Mouse (Mus musculus) E14TG2a.4 (cell line): Measurements from ENCODE around the gene Gjc2.
"Not testable (repeated sequence)": the region's sequence is repeated elsewhere in the genome, so short reads cannot be mapped to it uniquely, and the experiment has no call there.

Experiments
- H3K27me3 ChIP-seq: 2 replicates; pipeline ENCODE4 v1.6.1; 2014; ENCODE audit warnings: low read length, control low read depth; ENCODE audit not compliant: insufficient read depth
- H3K36me3 ChIP-seq: 2 replicates; pipeline ENCODE4 v1.6.1; 2014; ENCODE audit warnings: low read length, control low read depth; ENCODE audit not compliant: insufficient read depth
- H3K4me1 ChIP-seq: replicated peaks from 2 replicates; pipeline ENCODE4 v1.6.1; 2014; ENCODE audit warnings: low read depth, low read length, control low read depth
- H3K4me3 ChIP-seq: replicated peaks from 2 replicates; pipeline ENCODE4 v1.5.1; 2014; ENCODE audit warnings: mild to moderate bottlenecking, low read length
- H3K9me3 ChIP-seq: 2 replicates; pipeline ENCODE4 v1.6.1; 2014; ENCODE audit warnings: low read length, control low read depth
- CTCF ChIP-seq: conservative IDR thresholded peaks from 2 replicates; pipeline ENCODE4 v1.5.1; 2014; ENCODE audit warnings: low read length
- NANOG ChIP-seq: IDR thresholded peaks from 2 replicates; pipeline ENCODE4 v1.6.1; 2014; ENCODE audit warnings: borderline replicate concordance, low read length, mixed read lengths
- POU5F1 ChIP-seq: IDR thresholded peaks from 2 replicates; pipeline ENCODE4 v1.6.1; 2014; ENCODE audit warnings: low read length, borderline replicate concordance

Gene Gjc2

DNA sequence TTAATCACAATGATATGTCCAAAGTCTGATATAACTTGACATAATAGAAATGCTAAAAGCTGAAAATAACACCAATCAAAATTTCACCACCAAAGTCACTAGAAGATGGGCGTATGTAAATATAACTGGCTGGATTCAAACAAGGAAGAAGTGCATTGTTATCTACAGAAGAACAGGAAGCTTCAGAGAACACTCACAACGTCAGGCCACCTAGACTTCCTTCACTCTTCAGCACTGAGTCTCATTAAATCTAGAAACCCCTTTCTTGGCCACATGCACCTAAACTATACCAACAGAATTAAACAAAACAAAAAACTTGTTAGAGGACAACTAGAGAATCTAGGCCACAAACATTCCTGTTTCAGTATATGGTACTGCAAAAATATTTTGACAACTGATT lies 41.5 kb upstream of the Gjc2 start:
- Histone ChIP-seq H3K4me1 (peaks cover 87% of the 10 kb centered on the region), H3K27me3 (no peaks in the 10 kb centered on the region), H3K9me3 (no peaks in the 10 kb centered on the region), H3K36me3 (peaks cover 70% of the 10 kb centered on the region), H3K4me3 (no peak overlapping the region)
- TF ChIP-seq POU5F1 (no peak), CTCF (no peak), NANOG (no peak)

DNA sequence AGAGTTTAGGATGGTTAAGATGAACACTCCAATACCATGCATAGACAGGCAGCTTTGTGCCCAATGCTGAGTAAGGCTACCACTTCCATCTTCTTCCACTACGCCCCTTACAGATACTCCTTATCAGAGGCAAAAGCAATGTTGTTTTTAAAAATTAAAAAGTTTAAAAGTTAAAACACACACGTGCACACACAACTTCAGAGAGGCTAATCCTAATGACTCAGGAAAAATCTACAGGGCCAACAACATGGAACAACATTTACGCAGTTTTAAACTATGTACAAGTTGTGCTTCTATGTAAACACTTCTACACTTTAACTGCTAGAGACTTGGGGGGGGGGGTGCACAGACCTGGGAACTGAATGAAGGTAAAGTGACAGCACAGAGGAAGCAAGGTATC lies 41.0 kb upstream of the Gjc2 start:
- no peaks in the 10 kb centered on the region for H3K27me3 ChIP-seq
- H3K36me3 ChIP-seq = peaks cover 72% of the 10 kb centered on the region
- TF ChIP-seq CTCF (no peak), POU5F1 (no peak), NANOG (no peak)
- peaks cover 87% of the 10 kb centered on the region for H3K4me1 ChIP-seq
- no peaks in the 10 kb centered on the region for H3K9me3 ChIP-seq
- no peak overlapping the region for H3K4me3 ChIP-seq

DNA sequence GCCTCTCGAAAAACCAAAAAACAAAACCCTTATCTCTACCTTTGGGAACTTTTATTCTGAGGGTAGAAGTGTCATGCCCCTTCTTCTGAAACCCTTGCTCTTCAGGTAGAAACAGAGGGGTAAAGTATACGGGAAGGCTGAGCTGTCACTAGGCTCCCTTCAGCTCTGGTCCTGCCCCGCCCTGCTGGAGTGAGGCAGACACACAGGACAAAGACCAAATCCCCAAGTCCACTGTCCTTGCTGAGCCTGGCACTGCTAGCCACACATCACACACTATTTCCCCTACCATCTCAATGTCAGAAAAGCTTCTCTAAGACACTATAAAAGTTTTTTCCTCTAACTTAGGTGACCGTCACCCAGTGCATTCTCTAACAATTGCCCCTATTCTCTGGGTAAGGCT lies 39.3 kb upstream of the Gjc2 start:
- H3K9me3 ChIP-seq = no peaks in the 10 kb centered on the region
- no peak overlapping the region for H3K4me3 ChIP-seq
- peaks cover 88% of the 10 kb centered on the region for H3K36me3 ChIP-seq
- H3K27me3 ChIP-seq = no peaks in the 10 kb centered on the region
- H3K4me1 ChIP-seq = peaks cover 97% of the 10 kb centered on the region
- TF ChIP-seq POU5F1 (no peak), NANOG (no peak), CTCF (no peak)

DNA sequence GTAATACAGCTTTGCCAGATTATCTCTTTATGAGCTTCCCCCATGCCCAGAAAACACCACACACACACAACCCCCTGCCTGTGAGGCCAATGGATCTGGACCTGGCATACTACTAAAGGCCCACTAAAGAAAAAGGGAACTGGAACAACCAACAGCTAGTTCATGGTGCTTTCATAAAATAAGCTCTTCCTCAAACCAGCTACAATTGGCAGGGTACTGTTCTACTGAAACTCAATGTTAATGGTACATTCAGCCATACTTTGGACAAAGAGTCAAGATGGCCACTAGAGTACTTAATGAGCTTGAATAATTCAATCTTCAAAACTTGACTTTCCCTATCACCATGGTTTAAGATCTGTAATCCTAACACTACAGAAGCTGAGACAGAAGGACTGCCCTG lies 38.6 kb upstream of the Gjc2 start:
- Histone ChIP-seq H3K27me3 (no peaks in the 10 kb centered on the region), H3K4me3 (no peak overlapping the region; the same call in 1 of the 2 replicates), H3K9me3 (no peaks in the 10 kb centered on the region)

DNA sequence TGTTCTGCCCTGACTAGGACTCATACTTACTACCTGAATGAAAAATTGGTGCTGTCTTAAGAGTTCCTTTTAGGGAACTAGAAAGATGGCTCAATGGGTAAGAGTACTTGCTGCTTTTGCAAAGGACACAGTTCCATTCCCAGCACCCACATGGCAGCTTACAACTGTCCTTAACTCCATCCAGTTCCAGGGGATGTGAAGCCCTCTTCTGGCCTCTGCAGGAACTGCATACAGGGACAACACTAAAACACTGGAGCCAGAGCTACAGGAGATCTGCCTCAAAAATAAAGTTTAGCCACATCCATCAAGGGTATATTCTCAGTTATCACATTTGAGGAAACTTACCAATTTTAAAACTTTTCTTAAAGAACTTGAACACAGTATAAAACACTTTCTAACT lies 36.1 kb upstream of the Gjc2 start:
- H3K27me3 ChIP-seq = no peaks in the 10 kb centered on the region
- no peaks in the 10 kb centered on the region for H3K9me3 ChIP-seq
- TF ChIP-seq NANOG (no peak), POU5F1 (no peak), CTCF (peak; percentile 96)
- peaks cover 86% of the 10 kb centered on the region for H3K36me3 ChIP-seq
- peak overlapping the region; percentile 53 for H3K4me3 ChIP-seq
- H3K4me1 ChIP-seq = peaks cover 97% of the 10 kb centered on the region

More for the DNA sequence above, 38.6 kb upstream of the Gjc2 start:
- H3K4me1 ChIP-seq = peaks cover 97% of the 10 kb centered on the region
- H3K36me3 ChIP-seq = peaks cover 84% of the 10 kb centered on the region
- TF ChIP-seq NANOG (no peak), CTCF (no peak), POU5F1 (no peak)

DNA sequence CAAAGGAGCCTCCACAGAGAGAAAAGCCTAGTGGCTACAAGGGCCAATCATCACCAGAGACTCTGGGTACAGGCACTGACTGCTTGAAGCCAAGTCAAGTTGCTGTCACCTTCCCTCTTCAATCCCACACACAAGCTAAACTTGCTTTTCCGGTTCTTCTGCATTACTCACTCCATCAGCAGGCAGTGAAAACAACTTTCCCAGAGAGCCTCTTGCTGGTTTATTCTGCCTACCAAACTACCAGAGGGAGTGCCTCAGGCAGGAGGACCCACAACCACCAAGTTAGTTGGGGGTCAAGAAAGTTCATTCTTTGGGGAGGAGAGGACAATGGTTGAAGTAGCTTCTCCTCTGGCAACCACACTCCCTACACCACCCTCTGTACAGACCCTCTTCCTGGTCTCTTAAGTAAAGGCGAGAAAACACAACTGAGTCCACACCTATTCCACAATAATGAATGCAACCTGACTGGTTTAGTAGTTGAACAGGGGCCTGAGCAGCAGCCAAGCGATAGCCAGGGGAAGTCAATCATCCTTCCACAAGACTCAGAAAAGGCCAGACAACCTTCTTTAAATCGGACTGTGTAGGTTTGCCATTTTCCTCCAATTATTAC lies 35.5 kb upstream of the Gjc2 start:
- Histone ChIP-seq H3K36me3 (peaks cover 86% of the 10 kb centered on the region), H3K27me3 (no peaks in the 10 kb centered on the region), H3K9me3 (no peaks in the 10 kb centered on the region), H3K4me3 (peak overlapping the region; percentile 53), H3K4me1 (peaks cover 97% of the 10 kb centered on the region)
- TF ChIP-seq CTCF (no peak), NANOG (no peak), POU5F1 (no peak)

DNA sequence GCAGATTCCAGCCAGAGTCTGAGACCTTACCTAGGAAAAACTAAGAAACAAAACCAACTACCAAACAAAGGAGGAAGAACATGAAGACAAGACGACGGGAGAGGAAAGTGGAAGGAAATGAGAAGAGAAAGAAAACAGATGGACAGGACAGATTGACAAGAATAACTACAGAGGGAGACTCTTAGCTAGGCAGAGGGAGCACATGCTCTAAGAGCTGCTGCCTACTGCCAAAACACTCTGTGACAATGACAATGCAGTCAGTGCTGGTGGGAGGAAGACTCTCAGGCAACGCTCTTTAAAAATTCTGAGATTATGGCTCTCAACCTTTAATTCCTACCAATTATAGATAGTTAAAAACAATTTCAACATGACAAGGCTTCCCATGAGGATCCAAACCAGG lies 33.9 kb upstream of the Gjc2 start:
- peaks cover 94% of the 10 kb centered on the region for H3K4me1 ChIP-seq
- no peaks in the 10 kb centered on the region for H3K27me3 ChIP-seq
- H3K4me3 ChIP-seq = no peak overlapping the region
- H3K36me3 ChIP-seq = peaks cover 87% of the 10 kb centered on the region
- no peaks in the 10 kb centered on the region for H3K9me3 ChIP-seq
- TF ChIP-seq NANOG (no peak), CTCF (no peak), POU5F1 (no peak)

DNA sequence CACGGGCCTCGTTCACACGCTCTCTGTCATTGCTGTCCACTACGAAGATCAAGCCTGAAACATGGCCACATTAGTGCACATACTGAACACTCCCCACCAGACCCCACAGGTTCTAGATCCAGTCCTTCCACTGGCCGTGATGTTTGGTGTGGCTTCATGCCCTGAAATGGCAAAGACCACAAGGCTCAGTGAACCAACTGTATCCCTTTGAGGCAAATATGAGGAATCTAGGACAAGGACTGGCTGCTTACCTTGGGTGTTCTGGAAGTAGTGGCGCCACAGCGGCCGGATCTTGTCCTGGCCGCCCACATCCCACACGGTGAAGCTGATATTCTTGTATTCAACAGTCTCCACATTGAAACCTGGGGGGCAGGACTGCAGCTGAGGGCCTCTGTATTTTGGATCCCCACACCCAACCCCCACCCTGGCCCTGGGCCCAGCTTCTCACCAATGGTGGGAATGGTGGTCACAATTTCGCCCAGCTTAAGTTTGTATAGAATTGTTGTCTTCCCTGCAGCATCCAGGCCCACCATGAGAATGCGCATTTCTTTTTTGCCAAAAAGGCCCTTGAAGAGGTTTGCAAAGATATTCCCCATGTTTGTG lies 30.0 kb upstream of the Gjc2 start:
- Histone ChIP-seq H3K36me3 (peaks cover 83% of the 10 kb centered on the region), H3K9me3 (no peaks in the 10 kb centered on the region), H3K27me3 (no peaks in the 10 kb centered on the region), H3K4me3 (no peak overlapping the region), H3K4me1 (peaks cover 78% of the 10 kb centered on the region)
- TF ChIP-seq CTCF = no peak
- no peak for TF ChIP-seq NANOG
- no peak for TF ChIP-seq POU5F1

DNA sequence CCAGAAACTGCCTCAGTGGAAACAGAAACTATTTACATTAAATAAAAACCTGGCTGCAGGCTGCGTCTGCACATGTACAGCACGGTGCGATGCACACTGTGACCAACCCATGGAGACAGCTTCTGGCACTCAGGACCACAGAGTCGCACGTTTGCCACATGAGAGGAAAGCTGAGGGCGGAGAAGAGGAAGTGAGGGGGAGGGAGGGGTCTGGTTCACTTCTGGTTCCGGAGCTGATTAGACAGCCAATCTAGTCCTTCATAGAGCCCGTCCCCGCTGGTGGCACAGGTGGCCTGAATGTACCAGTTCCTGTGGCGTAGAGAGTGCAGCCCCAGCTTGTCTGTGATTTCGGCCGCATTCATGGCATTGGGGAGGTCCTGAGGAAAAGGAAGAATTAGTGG lies 29.3 kb upstream of the Gjc2 start:
- H3K9me3 ChIP-seq, H3K27me3 ChIP-seq, H3K4me3 ChIP-seq: not testable (repeated sequence)
- Histone ChIP-seq H3K4me1 (peaks cover 77% of the 10 kb centered on the region), H3K36me3 (peaks cover 78% of the 10 kb centered on the region)

DNA sequence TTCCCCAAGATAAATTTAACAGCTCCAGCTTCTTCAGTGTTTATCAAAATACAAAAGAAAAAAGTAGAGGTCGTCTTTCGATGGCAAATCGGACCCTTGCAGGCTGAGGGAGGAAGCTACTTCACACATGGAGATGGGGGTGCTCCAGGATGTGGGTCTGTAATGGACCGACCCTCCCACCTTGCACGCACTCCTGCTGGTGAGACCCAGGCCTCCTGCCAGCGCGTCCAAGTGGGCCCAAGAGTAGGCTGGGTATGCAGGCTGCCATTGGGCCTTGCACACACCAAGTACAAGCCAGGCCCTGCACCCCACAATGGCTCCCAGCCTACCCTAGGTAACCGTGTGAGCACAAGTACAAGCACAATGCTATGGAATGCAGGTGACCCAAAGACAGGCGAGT lies 28.5 kb upstream of the Gjc2 start:
- H3K27me3 ChIP-seq, H3K9me3 ChIP-seq, H3K4me3 ChIP-seq: not testable (repeated sequence)
- Histone ChIP-seq H3K4me1 (peaks cover 69% of the 10 kb centered on the region), H3K36me3 (peaks cover 84% of the 10 kb centered on the region)
